Mouse (Mus musculus): ENCODE measurements at regions not wholly inside any gene's neighbourhood (a gene's known extent, or its start where the extent isn't known, plus 50 kb on each side); places are given as distances from the start of the nearest gene placed in this dataset.

- Histone ChIP-seq H3K4me1 (no peaks in the 10 kb centered on the region), H3K27ac (replicated peaks) (no peak overlapping the region), H3K36me3 (no peaks in the 10 kb centered on the region), H3K9me3 (replicated peaks) (no peaks in the 10 kb centered on the region), H3K4me3 (no peak overlapping the region), H3K27me3 (ENCODE audit: low read depth, poor library complexity, severe bottlenecking) (peaks cover 83% of the 10 kb centered on the region)
- 85% methylated on average over 5 of the region's 5 CpGs for WGBS
- DNase-seq (ENCODE audit: low spot score), result no peak
Measured at GRCm38 (mm10) chrX:103904038-103904696, 76.9 kb downstream of the Rlim start.

- no peaks in the 10 kb centered on the region for H3K9me3 ChIP-seq (replicated peaks)
- WGBS, result 17% methylated on average over 24 of the region's 24 CpGs
- H3K27me3 ChIP-seq (ENCODE audit: low read depth, poor library complexity, severe bottlenecking), result peaks cover 100% of the 10 kb centered on the region
- H3K36me3 ChIP-seq, result no peaks in the 10 kb centered on the region
- peaks cover 8% of the 10 kb centered on the region for H3K4me1 ChIP-seq
- H3K4me3 ChIP-seq, result peak overlapping the region; percentile 44
- H3K27ac ChIP-seq (replicated peaks), result no peak overlapping the region
- DNase-seq (ENCODE audit: low spot score), result peak; percentile 10
Measured at GRCm38 (mm10) chrX:103879329-103879935, 57.6 kb upstream of the Slc16a2 start.

All from midbrain, embryonic 10.5 days (tissue).